Mouse (Mus musculus) limb, embryonic 14.5 days (tissue): ENCODE results near the gene Ephb2. TPM values are rescaled to one million over a fixed set of nuclear protein-coding genes. Genes with fewer than 3 reads are reported as not detected.

Source experiments
- ATAC-seq: fragments of 200-750 bp; cut with Nextera tagmentation; 2 replicates; pipeline ENCODE4 v1.8.0; 2017; ENCODE audit warnings: low read depth, moderate number of reproducible peaks, moderate TSS enrichment; ENCODE audit not compliant: low FRiP score
- DNase-seq: peaks from one replicate; pipeline ENCODE4 v3.0.0-alpha.2; 2015; ENCODE audit warnings: low spot score
- H3K27ac ChIP-seq: fragments of 300-500 bp; sonication (generic); replicated peaks from 2 replicates; pipeline ENCODE4 v1.5.1; 2014; ENCODE audit warnings: low read depth, mild to moderate bottlenecking, low read length, moderate library complexity, mixed read lengths
- H3K27me3 ChIP-seq: fragments of 300-500 bp; sonication (generic); 2 replicates; pipeline ENCODE4 v1.6.1; 2014; ENCODE audit warnings: low read length, mixed read lengths; ENCODE audit not compliant: control insufficient read depth, insufficient read depth
- H3K36me3 ChIP-seq: fragments of 300-500 bp; sonication (generic); 2 replicates; pipeline ENCODE4 v1.6.1; 2014; ENCODE audit warnings: mild to moderate bottlenecking, low read length, moderate library complexity, mixed read lengths; ENCODE audit not compliant: control insufficient read depth, insufficient read depth
- H3K4me1 ChIP-seq: fragments of 300-500 bp; sonication (generic); 2 replicates; pipeline ENCODE4 v1.6.1; 2014; ENCODE audit warnings: antibody characterized with exemption, low read length, mixed read lengths; ENCODE audit not compliant: control insufficient read depth, insufficient read depth
- H3K4me2 ChIP-seq: fragments of 300-500 bp; sonication (generic); replicated peaks from 2 replicates; pipeline ENCODE4 v1.6.1; 2014; ENCODE audit warnings: low read depth, mild to moderate bottlenecking, low read length, moderate library complexity; ENCODE audit not compliant: severe bottlenecking
- H3K4me3 ChIP-seq: fragments of 300-500 bp; sonication (generic); replicated peaks from 2 replicates; pipeline ENCODE4 v1.5.1; 2014; ENCODE audit warnings: low read length
- H3K9ac ChIP-seq: fragments of 300-500 bp; sonication (generic); 2 replicates; pipeline ENCODE4 v1.6.1; 2014; ENCODE audit warnings: mild to moderate bottlenecking, low read depth, low read length, moderate library complexity; ENCODE audit not compliant: severe bottlenecking
- H3K9me3 ChIP-seq: fragments of 300-500 bp; sonication (generic); 2 replicates; pipeline ENCODE4 v1.6.1; 2016; ENCODE audit warnings: low read length; ENCODE audit not compliant: control insufficient read depth
- POLR2A ChIP-seq: fragments of 200-500 bp; IDR thresholded peaks from 2 replicates; pipeline ENCODE4 v1.8.0; 2012; ENCODE audit warnings: inconsistent platforms, mild to moderate bottlenecking, moderate library complexity, borderline replicate concordance; ENCODE audit not compliant: insufficient read depth, insufficient read length; ENCODE audit errors: extremely low read depth
- WGBS: fragments of 180-500 bp; shearing (Covaris S2); extraction: QIAGEN DNeasy Blood & Tissue Kit; methylation state at CpG from one replicate; pipeline ENCODE4 v1.1.7; 2014; 5-methylcytosine and 5-hydroxymethylcytosine counted together
- polyA plus RNA-seq, 2 experiments: library from polyadenylated mRNA; depleted of rRNA in 1 of 2; stranded (reverse) in 1 of 2; unstranded in 1 of 2; fragments of >200 nt; fragmentation: Nextera tagmentation in 1 of 2; extraction: Ambion mirVana in 1 of 2; gene quantifications; 2 replicates each; pipeline versions ENCODE4 v1.2.1 to v1.2.3; 2012 to 2014

Ephb2 gene
- polyA plus RNA-seq, 2 experiments = 17.9 to 45.2 TPM

DNA sequence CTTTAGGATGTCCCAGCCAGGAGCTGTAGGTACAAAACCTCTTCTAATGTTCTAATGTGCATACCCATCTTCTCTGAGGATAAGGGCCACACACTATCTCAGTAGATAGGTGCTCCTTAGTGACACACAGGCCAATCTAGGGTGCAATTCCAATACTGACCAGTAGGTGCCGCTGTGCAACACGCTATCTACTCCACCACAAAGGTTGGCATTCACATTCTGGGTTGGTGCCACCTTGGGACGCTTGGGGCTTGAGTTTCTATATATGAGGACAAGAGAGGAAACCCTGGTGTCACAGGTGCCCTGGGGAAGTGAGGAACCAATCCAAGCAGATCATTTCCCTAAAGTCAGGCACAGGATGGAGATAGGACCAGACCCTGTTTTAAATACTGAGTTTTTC, 157.3 kb downstream of the Ephb2 start:
- 5% methylated on average over 3 of the region's 3 CpGs for WGBS
- H3K9me3 ChIP-seq = no peaks in the 10 kb centered on the region
- H3K4me2 ChIP-seq = no peak overlapping the region
- peaks cover 29% of the 10 kb centered on the region for H3K36me3 ChIP-seq
- TF ChIP-seq POLR2A = no peak
- DNase-seq (peak; percentile 86), ATAC-seq (no peak)
- no peaks in the 10 kb centered on the region for H3K27me3 ChIP-seq
- no peak overlapping the region for H3K4me3 ChIP-seq
- no peak overlapping the region for H3K27ac ChIP-seq
- H3K4me1 ChIP-seq = 0 out of 2 replicates have a peak, but pooled peaks cover 4% of the 10 kb centered on the region
- H3K9ac ChIP-seq = no peak overlapping the region

GRCm38 (mm10) chr4:136675439-136675838, 160.3 kb downstream of the Ephb2 start:
- WGBS = 88% methylated on average over 9 of the region's 9 CpGs
- Histone ChIP-seq H3K4me3 (no peak overlapping the region), H3K27ac (no peak overlapping the region), H3K9me3 (no peaks in the 10 kb centered on the region), H3K4me2 (no peak overlapping the region), H3K27me3 (no peaks in the 10 kb centered on the region), H3K36me3 (peaks cover 44% of the 10 kb centered on the region), H3K9ac (no peak overlapping the region), H3K4me1 (0 out of 2 replicates have a peak, but pooled peaks cover 4% of the 10 kb centered on the region)
- no peak for TF ChIP-seq POLR2A
- ATAC-seq = no peak
- no peak for DNase-seq

GRCm38 (mm10) chr4:136672335-136673090, 163.3 kb downstream of the Ephb2 start:
- Histone ChIP-seq H3K4me3 (no peak overlapping the region), H3K9me3 (no peaks in the 10 kb centered on the region), H3K4me1 (no peaks in the 10 kb centered on the region), H3K9ac (no peak overlapping the region), H3K4me2 (no peak overlapping the region), H3K27me3 (no peaks in the 10 kb centered on the region), H3K27ac (no peak overlapping the region), H3K36me3 (peaks cover 54% of the 10 kb centered on the region)
- TF ChIP-seq POLR2A = no peak
- no peak for DNase-seq
- 91% methylated on average over 19 of the region's 19 CpGs for WGBS
- no peak for ATAC-seq

DNA sequence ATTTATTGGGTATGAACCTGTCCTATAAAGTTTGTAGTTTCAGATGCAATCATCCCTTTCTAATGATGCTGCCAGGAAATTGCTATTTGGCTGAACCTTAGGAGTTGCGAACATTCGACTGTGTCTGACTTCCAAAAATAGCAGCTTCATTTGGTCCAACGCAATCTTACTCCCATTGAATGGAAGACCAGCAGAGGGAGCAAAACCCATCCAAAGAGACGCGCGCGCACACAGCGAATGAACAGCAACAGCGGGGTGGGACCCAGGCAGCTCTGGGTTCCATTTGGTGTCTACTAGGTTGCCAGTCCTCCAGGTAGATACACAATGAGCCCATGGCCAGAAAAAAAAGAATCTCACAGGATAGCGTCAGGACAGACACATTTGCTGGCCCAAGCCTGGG, 168.0 kb downstream of the Ephb2 start:
- Histone ChIP-seq H3K27ac (no peak overlapping the region), H3K4me2 (no peak overlapping the region), H3K27me3 (no peaks in the 10 kb centered on the region), H3K4me1 (no peaks in the 10 kb centered on the region), H3K9me3 (no peaks in the 10 kb centered on the region), H3K9ac (no peak overlapping the region), H3K36me3 (peaks cover 41% of the 10 kb centered on the region), H3K4me3 (no peak overlapping the region)
- 65% methylated on average over 10 of the region's 10 CpGs for WGBS
- no peak for TF ChIP-seq POLR2A
- no peak for ATAC-seq
- no peak for DNase-seq

GRCm38 (mm10) chr4:136666002-136666401, 169.8 kb downstream of the Ephb2 start:
- no peak for TF ChIP-seq POLR2A
- Histone ChIP-seq H3K9ac (no peak overlapping the region), H3K27me3 (no peaks in the 10 kb centered on the region), H3K4me2 (no peak overlapping the region), H3K27ac (no peak overlapping the region), H3K4me1 (no peaks in the 10 kb centered on the region), H3K9me3 (no peaks in the 10 kb centered on the region), H3K4me3 (no peak overlapping the region), H3K36me3 (peaks cover 34% of the 10 kb centered on the region)
- DNase-seq = no peak
- no peak for ATAC-seq
- 67% methylated on average over 4 of the region's 4 CpGs for WGBS
